Mouse (Mus musculus) CD8-positive naive resting alpha-beta T cell, adult 2 months (primary cell): ENCODE results near the gene Mypop.
A peak's percentile ranks its signal among the peaks of the same experiment; 100 is the strongest.

ENCODE experiments used
- DNase-seq, 2 experiments: peaks; one replicate each; pipeline ENCODE4 v3.0.0; 2022; ENCODE audit warnings: low read depth in 2 of 2, low spot score in 2 of 2

The Mypop gene

DNA sequence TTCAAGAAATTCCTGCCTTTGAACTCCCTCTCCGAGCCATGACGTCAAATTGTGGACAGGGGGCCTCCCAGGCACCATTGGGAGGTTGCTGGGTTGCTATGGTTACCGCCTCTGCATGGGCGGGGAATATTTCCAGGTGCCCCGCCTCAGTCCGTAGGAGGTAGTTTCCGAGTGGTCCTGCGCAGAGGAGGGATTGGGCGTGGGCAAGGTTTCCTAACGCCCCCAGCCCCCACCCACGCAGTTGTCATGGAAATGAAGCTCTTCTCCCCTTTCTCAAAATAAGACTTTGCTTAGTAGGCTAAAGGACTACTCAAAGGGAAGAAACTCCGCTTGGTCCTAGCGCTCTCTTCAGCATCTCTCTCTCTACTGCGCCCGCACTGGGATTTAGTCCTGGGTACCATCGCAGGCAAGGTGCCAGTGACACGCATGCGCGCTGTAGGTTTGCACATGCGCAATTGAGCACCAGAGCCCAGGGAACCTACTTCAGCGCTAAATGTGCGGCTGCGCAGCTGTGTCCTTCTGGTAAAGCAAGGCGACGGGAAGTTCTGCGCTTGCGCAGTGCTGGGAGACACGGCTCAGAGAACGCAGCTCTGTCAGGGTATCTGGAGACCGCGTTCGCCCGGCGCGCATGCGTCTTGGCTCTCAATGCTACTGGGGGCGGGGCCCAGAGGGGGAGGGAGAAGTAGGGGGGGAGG, at the start of gene Mypop:
Gene Mypop, plus strand, starts transcription at position 645 of the 695 bp plus-strand sequence.
- peak; percentile 94 to 96 for DNase-seq

DNA sequence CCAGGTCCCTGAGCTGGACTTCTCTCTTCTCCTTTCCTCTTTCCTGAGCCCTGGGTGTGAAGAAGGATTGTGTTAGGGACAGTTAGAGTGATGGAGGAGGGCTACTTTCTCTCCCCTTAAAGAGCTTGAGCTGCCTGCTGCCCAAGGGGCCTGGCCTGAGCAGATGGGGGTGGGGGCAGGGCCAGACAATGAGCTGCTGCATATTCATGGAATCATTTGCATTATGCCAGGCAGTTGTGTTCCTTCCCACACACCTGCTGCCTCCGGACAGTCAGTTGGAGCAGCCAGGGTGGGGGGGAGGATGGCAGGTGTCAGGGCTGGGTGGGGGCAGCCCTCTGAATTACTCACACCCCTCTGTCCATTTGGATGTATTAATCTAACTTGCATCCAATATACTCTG, 48.7 kb upstream of the Mypop start:
- no peak for DNase-seq

DNA sequence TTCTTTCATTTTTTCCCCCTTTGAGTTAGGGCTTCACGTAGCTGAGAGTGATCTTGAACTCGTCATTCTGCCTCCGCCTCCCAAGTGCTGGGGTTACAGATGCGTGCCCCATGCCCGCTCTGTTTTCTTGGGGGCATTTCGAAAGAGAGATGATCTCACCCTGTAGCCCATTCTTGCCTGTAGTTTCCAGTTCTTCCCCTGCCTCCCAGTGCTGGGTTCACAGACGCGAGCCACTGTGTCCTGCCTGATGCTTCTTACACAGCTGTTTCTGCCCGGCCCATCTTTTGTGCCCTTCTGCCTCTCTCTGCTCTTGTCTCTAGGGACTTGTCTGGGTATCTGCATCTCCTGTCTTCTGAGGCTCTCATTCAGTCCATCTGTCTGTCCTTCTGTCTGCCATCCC, 48.2 kb upstream of the Mypop start:
- DNase-seq, result no peak

DNA sequence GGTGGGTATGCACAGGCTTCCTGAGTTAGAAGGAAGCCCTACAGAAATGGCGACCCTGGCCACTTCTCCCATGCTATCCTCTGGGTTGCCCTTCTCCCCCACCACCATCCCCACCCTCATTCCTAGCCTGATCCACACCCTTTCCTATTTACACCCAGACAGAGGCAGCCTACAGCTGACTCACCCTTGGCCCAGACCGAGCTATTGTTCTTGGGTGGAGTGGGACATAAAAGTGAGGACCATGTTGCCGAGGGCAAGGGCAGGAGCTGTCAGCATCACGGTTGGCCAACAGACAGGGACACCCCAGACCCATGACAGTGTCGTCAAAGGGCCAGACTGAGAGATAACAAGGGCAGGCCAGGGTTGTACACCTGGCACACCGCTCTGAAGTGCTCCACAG, 42.9 kb upstream of the Mypop start:
- DNase-seq, result no peak

DNA sequence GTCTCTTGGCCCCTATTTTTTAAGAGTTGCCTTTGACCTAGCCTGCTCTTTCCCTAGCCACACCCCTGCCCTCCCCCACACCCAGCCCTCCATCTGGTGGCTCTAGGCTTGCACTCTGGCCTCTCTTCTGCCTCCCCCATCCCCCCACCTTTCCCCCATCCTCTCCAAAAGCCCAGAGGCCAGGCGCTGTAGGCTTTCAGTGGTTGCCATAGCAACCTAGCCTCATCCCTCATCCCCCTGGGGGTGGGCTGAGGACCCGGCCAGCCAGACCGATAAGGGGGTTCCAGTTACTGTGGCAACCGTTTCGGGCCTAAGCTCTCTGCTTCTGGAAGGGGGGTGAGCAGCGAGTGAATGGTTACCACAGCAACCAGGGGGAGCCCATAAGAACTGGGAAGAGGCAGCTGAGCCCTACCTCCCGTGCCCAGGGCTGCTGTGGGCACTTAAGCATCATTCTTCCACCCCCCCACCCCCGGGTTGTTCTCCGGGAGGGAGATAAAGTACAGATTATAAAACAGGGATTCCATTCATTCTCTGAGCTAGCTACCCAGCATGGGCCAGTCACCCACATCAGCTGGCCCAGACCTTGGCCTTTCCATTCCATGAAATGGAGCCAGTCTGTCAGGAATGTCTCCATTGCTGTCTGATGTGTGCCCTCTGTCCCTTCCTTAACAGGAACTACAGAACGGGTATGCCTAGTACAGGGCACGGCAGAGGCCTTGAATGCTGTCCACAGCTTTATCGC, 41.1 kb upstream of the Mypop start:
- no peak for DNase-seq

DNA sequence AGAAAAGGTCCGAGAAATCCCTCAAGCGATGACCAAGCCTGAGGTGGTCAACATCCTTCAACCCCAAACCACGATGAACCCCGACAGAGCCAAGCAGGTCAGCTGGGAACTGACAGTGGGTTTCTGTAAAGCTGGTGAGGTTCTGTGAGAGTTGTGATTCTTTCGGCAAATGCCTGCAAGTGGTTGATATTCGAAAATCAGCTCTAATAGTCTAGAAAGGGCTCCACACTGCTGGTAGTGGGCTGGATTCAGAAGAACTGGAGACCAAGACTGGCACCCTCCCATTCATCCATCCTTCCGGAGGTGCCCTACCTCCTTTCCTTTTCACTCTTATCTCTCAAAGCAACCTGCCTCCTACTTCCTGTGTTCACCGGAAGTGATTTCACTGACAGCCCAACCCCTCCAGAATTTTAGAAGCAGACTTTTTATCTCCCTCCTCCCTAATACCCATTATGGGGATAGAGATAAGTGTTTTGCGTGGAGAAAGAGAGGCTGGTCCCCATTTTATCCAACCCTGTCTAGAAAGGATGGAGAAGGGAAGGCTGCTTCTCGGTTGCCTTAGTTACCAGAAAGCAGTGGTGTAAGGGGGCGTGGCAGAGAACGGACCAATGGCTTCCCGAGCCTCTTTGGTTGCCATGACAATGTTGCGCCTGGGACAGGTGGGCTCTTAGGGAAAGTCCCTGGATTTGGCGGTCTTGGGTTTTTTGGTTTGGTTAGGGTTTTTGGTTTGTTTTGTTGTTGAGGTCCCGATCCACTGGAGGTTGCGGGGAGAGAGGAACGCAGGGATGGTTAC, 40.3 kb upstream of the Mypop start:
- DNase-seq, result no peak

DNA sequence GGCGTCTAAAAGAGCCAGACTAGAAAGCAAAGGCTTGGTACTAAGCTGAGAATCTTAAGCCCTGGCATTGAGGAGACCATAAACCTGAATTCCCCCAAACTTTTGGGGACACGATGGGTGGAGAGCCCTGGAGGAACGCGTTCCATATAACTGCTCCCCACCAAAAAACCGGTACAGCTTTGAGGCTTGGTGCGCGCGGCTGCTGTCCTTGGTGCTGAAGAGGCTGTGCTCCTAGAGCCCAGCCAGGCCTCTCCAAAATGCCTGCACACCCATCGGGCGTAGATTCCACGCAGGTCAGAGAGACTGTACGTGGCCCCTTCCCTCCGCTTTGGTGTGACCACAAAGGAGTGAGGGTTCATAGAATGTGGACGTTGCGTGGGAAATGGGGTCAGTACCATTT, 39.6 kb upstream of the Mypop start:
- DNase-seq, result no peak

DNA sequence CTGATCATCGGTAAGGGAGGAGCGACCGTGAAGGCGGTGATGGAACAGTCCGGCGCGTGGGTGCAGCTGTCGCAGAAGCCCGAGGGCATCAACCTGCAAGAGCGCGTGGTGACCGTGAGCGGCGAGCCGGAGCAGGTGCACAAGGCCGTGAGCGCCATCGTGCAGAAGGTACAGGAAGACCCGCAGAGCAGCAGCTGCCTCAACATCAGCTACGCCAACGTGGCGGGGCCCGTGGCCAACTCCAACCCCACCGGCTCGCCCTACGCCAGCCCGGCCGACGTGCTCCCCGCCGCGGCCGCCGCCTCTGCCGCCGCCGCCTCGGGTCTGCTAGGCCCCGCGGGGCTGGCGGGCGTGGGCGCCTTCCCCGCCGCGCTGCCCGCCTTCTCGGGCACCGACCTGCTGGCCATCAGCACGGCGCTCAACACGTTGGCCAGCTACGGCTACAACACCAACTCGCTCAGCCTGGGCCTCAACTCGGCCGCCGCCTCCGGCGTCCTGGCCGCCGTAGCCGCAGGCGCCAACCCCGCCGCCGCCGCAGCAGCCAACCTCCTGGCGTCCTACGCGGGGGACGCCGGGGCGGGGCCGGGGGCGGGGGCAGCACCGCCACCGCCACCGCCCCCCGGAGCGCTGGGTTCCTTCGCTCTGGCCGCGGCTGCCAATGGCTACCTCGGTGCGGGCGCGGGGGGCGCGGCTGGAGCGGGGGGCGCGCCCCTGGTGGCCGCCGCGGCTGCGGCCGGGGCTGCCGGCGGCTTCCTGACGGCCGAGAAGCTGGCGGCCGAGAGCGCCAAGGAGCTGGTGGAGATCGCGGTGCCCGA, 33.3 kb upstream of the Mypop start:
- DNase-seq, result no peak

DNA sequence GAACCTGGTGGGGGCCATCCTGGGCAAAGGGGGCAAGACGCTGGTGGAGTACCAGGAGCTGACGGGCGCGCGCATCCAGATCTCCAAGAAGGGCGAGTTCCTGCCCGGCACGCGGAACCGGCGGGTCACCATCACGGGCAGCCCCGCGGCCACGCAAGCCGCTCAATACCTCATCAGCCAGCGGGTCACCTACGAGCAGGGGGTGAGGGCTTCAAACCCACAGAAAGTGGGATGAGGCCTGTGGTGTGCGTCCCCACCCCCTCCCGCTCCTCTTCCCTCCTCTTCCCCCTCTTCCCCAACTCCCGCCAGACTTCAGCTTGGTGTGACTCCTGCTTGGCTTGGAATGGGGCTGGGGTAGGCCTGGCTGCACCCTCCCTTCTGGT, 32.7 kb upstream of the Mypop start:
- no peak for DNase-seq

DNA sequence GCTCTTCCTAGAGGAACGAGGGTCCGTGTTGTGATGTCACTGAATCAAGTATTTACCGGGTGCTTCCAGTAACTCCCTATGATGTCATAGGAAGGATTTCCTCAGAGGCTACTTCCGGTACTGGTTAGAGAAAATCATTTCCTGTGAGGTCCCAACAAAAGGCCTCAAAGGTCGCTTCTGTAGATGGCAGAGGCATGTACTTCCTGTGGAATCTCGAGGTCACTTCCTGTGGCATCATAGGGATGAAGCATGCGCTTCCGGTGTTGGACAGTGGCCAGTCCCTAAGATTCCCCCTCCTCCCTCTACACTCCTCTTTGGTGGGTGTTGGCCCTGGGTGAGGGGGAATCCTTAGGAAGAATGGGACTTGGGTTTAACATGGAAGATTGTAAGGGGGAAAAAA, 31.6 kb upstream of the Mypop start:
- DNase-seq, result no peak

DNA sequence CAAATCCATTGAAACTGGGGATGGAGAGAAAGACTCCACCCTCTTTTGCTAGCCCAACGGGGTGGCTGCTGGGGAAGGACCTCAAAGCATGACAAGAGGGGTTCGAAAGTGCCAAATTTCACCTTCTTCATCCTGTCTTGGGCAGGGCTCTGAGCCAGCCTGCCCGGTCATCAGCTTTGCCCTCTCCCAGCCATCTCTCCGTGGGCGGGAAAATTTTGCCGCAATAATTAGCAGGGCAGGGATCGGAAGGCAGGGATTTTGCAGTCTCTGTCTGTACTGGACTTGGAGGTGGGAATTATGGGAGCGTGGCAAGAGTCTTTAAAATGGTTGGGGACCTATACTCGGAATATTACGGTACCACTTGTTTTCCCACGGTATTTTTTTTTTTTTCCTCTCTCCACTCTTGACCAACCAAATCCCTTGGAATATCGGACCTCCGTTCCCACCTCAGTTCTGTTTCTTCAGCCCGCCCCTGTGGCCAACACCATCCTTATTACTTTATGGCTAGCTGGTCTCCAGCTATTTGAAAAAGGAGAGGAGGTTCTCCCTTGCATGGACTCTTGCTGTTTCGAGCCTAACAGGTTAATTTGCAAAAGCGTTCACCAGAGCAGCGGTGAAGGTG, 28.8 kb upstream of the Mypop start:
- DNase-seq, result no peak

DNA sequence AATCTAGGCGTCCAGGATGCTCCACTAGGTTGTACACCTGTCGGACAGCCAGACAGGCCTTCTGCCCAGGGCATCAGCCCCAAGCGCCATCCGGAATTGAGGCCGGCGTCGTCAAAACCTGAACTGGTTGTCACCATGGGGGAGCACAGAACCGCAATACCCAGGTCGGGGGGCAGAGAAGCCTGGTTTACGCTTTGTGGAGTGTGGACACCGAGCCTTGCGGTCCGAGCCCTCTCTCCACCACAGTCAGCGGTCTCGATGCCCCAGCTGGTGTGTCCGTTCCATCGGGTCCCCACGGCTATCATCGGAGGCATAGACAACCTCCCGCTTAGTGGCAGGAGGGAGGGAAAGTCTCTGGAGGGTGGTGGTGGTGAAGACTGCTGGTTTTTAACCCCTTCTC, 28.2 kb upstream of the Mypop start:
- no peak for DNase-seq

DNA sequence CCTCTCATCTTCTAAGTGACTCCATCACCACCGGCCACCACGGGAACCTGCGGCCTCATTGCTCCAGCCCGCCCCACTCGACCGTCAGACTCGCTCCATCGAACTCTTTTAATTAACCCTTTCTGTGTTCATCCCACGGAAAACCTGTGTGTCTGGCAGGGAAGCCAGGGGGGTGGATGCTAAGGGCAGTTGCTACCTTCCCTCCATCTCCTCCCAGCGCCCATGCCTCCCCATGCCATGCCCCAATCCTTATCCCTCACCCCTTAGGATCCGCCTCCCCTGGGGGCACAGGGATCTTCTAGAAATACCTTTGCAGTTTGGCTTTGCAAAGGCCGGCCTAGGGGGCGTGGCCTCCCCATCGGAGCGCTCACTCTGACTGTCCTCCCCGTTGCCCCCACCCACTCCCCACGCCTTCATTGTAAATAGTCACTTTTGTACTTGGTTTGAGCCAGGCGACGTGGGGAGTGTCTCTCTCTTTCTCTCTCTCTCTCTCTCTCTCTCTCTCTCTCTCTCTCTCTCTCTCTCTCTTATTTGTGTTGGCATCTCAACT, 27.7 kb upstream of the Mypop start:
- no peak for DNase-seq

DNA sequence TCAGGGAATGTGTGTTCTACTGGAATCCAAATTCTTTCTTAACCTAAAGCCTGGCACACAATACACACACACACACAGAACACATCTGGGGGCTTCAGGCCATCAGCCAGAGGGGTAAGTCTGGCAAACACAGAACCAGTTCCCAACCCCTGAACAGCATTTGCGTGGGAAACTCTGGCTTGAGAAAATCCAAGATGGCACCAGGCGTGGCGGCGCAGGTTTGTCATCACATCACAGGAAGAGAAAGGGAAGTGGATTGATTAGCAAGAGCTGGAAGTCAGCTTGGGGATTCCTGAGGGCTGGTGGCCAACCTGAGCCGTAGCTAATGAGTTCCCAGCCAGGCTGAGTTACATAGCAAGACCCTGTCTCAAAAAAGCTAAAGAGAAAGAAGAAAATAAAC, 25.7 kb upstream of the Mypop start:
- no peak for DNase-seq

DNA sequence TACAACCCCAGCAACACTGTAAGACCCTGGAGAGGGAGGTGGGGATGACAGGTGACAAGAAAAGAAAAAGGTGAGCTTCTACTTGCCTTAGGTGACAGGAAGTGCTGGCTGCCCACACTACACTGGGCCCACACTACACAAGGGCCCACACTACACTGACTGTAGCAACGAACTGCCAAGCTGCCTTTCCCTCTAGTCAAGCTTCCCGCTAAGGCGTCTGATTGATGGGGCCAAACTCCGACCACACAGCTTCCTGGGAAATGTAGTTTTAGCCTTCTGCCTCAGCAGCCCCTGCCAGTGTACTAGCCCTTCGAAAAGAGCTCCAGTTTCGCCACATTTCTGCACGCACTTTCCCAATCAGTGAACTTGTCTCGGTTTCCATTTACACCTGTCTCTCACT, 23.4 kb upstream of the Mypop start:
- no peak for DNase-seq

DNA sequence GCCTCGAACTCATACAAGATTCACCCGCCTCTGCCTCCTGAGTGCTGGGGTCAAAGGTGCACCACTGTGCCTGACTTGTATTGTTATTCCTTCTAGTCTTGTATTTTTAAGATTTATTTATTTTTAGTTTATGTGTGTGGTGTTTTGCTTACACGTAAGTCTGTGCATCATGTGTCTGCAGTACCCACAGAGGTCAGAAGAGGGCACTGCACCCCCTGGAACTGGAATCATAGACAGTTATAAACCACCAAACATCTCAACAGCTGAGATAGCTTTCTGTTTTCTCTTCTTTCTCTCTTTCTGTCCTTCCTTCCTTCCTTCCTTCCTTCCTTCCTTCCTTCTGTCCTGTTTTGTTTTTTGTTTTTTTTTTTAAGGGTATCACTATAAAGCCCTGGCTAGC, 20.1 kb upstream of the Mypop start:
- no peak for DNase-seq

DNA sequence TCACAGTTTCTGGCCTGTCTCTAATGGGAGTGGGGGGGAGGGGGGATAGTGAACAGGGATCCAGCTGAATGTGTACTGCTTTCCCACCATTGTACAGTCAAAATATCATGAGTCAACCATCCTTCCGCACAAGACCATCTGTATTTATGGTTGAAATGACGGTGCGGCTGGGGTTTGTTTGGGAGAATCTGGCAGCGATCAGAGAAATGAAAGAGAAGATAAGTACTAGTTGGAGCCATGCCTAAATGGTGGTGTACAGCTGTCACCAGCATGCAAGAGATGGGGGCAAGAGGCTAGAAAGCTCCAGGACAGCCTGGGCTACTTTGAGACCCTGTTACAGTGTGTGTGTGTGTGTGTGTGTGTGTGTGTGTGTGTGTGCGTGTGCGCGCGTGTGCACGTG, 12.7 kb upstream of the Mypop start:
- no peak for DNase-seq

DNA sequence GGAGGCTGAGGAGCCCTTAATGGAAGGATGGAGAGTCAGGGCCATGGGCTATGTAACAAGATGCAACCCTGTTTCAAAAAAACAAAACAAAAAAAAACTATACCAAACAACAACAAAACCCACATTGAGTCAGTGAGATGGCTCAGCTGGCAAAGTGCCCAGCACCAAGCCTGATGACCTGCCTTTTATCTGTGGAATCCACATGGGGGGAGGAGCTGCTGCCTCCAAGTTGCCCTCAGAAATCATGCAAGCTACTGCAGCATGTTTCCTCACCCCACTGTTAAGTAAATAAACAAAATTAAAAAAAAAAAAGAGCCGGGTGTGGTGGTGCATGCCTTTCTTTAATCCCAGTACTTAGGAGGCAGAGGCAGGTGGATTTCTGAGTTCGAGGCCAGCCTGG, 4.5 kb upstream of the Mypop start:
- DNase-seq, result no peak

DNA sequence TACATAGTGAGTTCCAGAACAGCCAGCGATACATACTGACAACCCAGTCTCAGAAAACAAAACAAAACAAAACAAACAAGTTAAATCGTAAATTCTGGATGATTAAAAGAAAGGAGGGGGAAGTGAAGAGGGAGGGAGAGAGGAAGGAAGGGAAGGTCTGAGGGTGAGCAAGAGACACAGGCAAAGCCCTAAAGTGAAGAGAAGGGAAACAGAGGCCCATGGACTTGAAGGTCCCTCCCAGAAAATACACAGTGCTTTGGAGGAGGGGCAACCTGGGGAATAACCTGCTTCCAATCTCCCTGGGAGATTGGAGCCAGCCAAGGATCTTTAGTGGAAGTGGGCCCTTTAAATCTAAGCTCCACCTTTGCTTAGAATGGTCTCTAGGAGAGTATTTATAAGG, 3.9 kb upstream of the Mypop start, which contains the start of gene Nanos2:
Gene Nanos2, plus strand, starts transcription at position 301 of the 400 bp plus-strand sequence.
- no peak for DNase-seq

DNA sequence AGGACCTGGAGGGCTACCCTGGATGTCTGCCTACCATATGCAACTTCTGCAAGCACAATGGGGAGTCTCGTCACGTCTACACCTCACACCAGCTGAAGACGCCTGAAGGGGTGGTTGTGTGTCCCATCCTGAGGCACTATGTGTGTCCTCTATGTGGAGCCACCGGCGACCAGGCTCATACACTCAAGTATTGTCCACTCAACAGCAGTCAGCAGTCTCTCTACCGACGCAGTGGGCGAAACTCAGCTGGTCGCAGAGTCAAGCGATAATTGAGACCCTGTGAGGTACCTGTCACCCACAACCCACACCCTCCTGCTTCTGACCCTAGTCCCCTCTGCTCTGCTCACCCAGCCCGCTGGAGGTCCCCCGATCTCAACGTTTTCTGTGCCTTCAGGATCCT, 3.3 kb upstream of the Mypop start:
- DNase-seq, result no peak

DNA sequence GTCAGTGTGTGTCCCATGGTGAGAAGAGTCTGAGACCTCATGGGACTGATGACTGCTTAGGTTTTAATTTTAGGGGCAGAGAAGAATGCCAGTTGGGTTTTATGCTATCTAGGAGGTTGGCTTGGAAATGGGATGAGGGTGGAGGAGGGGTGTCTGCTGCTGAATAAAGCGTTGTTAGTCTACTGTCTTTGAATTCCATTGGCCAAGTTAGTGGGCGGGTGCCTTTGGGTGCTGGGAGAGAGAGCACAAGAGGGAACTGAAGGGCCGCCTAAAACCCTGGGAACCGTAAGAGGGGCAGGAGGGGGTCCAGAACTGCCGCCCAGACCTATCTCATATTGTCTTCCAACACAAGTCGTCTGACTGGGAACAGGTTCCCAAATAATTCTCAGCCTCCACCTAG, 2.3 kb upstream of the Mypop start:
- DNase-seq, result no peak
